Mouse (Mus musculus) liver, postnatal 0 days (tissue): ENCODE data around the gene Cox10. TPM values are rescaled to one million over a fixed set of nuclear protein-coding genes. Genes with fewer than 3 reads are reported as not detected.
"Not testable (repeated sequence)": the region's sequence is repeated elsewhere in the genome, so short reads cannot be mapped to it uniquely, and the experiment has no call there.

Experiments used
- ATAC-seq: fragments of 200-750 bp; cut with Nextera tagmentation; 2 replicates; pipeline ENCODE4 v1.8.0; 2017; ENCODE audit warnings: mild to moderate bottlenecking, moderate library complexity
- DNase-seq: peaks from one replicate; pipeline ENCODE4 v3.0.0-alpha.2; 2016
- H3K27ac ChIP-seq: fragments of 300-500 bp; sonication (generic); 2 replicates; pipeline ENCODE4 v1.5.1; 2014; ENCODE audit warnings: antibody characterized with exemption, moderate library complexity, mild to moderate bottlenecking, low read depth
- H3K27me3 ChIP-seq: fragments of 300-500 bp; sonication (generic); 2 replicates; pipeline ENCODE4 v1.6.1; 2014; ENCODE audit warnings: low read length, control low read depth, mixed read lengths; ENCODE audit not compliant: insufficient read depth
- H3K36me3 ChIP-seq: fragments of 300-500 bp; sonication (generic); replicated peaks from 2 replicates; pipeline ENCODE4 v1.6.1; 2014; ENCODE audit warnings: mild to moderate bottlenecking, control low read depth, low read length, moderate library complexity, mixed read lengths; ENCODE audit not compliant: insufficient read depth
- H3K4me1 ChIP-seq: fragments of 300-500 bp; sonication (generic); 2 replicates; pipeline ENCODE4 v1.6.1; 2014; ENCODE audit warnings: antibody characterized with exemption, mild to moderate bottlenecking, control low read depth; ENCODE audit not compliant: insufficient read depth
- H3K4me2 ChIP-seq: fragments of 300-500 bp; sonication (generic); 2 replicates; pipeline ENCODE4 v1.6.1; 2014; ENCODE audit warnings: low read depth, mild to moderate bottlenecking, low read length, moderate library complexity, mixed read lengths
- H3K4me3 ChIP-seq: fragments of 300-500 bp; sonication (generic); 2 replicates; pipeline ENCODE4 v1.5.1; 2014; ENCODE audit warnings: low read depth, low read length
- H3K9ac ChIP-seq: fragments of 300-500 bp; sonication (generic); replicated peaks from 2 replicates; pipeline ENCODE4 v1.6.1; 2014; ENCODE audit warnings: mild to moderate bottlenecking, moderate library complexity
- H3K9me3 ChIP-seq: fragments of 300-500 bp; sonication (generic); 2 replicates; pipeline ENCODE4 v1.6.1; 2016; ENCODE audit warnings: mild to moderate bottlenecking, control low read depth, low read length, mixed read lengths
- CTCF ChIP-seq: sonication (generic); IDR thresholded peaks from 2 replicates; pipeline ENCODE4 v1.5.1; 2016; ENCODE audit warnings: antibody characterized with exemption, low read depth
- EP300 ChIP-seq: IDR thresholded peaks from 2 replicates; pipeline ENCODE4 v1.6.1; 2016; ENCODE audit warnings: antibody characterized with exemption, low read depth, mild to moderate bottlenecking
- whole genome bisulfite sequencing: fragments of 180-500 bp; shearing (Covaris S2); extraction: QIAGEN DNeasy Blood & Tissue Kit; methylation state at CpG from one replicate; pipeline ENCODE4 v1.1.7; 2014; ENCODE audit not compliant: insufficient replicate concordance; 5-methylcytosine and 5-hydroxymethylcytosine counted together
- polyA plus RNA-seq: library from polyadenylated mRNA; unstranded; fragments of >200 nt; fragmentation: Nextera tagmentation; extraction: Ambion mirVana; gene quantifications from 2 replicates; pipeline ENCODE4 v1.2.1, GENCODE M21; 2015

The Cox10 gene
- 11.0 and 13.1 TPM in 2 replicates for polyA plus RNA-seq

DNA sequence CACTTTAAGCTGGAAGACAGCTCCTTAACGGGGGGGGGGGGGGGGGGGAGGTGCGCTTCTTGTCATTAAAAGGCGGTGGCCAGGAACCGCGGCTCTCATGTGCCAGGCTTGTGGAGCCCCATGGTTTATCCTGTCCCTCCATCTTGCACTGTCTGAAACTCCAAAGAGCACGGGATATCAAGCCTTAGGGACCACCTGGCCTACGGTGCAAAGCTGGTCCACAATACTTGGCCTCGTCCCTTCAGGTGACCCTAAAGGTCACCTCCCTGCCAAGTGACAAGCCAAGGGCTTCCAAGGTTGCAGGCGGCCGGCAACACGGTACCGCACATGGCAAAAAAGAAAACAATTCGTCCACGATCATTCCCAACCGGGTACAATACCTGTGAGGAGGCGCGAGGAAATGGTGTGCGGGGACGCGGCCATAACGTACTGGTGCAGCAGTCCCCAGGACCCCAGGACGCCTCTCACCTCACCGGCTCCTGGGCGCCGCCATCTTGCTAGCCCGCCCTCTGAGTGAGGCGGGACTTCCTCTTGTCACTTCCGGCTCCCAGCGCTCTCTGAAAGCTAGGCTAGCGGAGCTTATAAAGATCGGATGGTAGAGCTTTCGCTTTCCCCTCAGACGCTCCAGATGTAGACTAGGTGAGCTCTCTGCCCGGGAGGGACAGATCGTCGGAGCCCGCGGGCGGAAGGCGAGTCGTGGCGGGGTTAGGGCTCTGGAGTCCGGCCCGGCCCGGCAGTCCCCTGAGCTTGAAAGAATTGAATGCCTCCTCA, at the start of gene Cox10:
Gene Cox10 (minus strand): TSS at position 513 of the 771 bp plus-strand sequence.
- Histone ChIP-seq H3K27ac (peak within 1 kb of the TSS; percentile 97), H3K4me2 (peak within 1 kb of the TSS; percentile 93), H3K9ac (peak within 1 kb of the TSS; percentile 77), H3K4me1 (peaks cover 9% of the 10 kb centered on the region), H3K27me3 (no peaks in the 10 kb centered on the region), H3K36me3 (no peaks in the 10 kb centered on the region; the same call in 1 of the 2 replicates), H3K4me3 (peak within 1 kb of the TSS; percentile 93), H3K9me3 (no peaks in the 10 kb centered on the region)
- TF ChIP-seq CTCF = no peak
- TF ChIP-seq EP300 = no peak
- peak; percentile 89 for DNase-seq
- ATAC-seq = peak; percentile 97
- whole genome bisulfite sequencing = under 1% methylated on average over 45 of the region's 45 CpGs

- TF ChIP-seq CTCF = no peak
- TF ChIP-seq EP300 = no peak
- H3K36me3 ChIP-seq = no peaks in the 10 kb centered on the region
- no peaks in the 10 kb centered on the region for H3K9me3 ChIP-seq
- no peak overlapping the region for H3K27ac ChIP-seq
- no peak overlapping the region for H3K9ac ChIP-seq
- H3K27me3 ChIP-seq = no peaks in the 10 kb centered on the region
- H3K4me2 ChIP-seq = no peak overlapping the region
- H3K4me1 ChIP-seq = no peaks in the 10 kb centered on the region
- H3K4me3 ChIP-seq = no peak overlapping the region
- WGBS = 58% methylated on average over 9 of the region's 9 CpGs
- no peak for ATAC-seq
- no peak for DNase-seq
Observed at GRCm38 (mm10) chr11:64128016-64128415, 48.7 kb upstream of the Cox10 start.

DNA sequence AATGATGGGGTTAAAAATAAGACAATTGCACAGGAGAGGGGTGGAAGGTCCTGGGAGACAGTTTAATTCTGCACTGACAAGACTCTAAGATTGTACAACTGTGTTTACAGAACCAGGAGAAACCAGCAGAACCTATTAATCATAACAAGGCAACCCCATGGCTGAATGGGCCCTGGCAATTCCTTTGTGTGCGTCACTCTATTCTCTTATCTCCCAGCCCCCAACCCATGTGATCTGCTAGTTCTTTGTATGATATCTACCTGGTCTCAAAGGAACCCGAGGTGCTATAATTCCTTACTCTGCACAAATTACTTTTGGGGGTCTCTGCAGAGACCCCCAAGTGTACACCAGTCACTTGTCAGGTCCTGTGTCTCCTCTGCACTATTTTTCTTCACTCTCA, 46.2 kb upstream of the Cox10 start:
- Histone ChIP-seq H3K4me2 (no peak overlapping the region), H3K9me3 (no peaks in the 10 kb centered on the region), H3K27me3 (no peaks in the 10 kb centered on the region), H3K9ac (no peak overlapping the region), H3K4me1 (no peaks in the 10 kb centered on the region), H3K4me3 (no peak overlapping the region), H3K27ac (no peak overlapping the region), H3K36me3 (no peaks in the 10 kb centered on the region)
- no peak for DNase-seq
- 68% methylated on average over 2 of the region's 2 CpGs for WGBS
- no peak for TF ChIP-seq CTCF
- no peak for TF ChIP-seq EP300
- ATAC-seq = no peak

GRCm38 (mm10) chr11:64123174-64123573, 43.9 kb upstream of the Cox10 start:
- not testable (repeated sequence) for H3K4me3 ChIP-seq, H3K27me3 ChIP-seq, H3K4me1 ChIP-seq, H3K27ac ChIP-seq, H3K36me3 ChIP-seq, H3K9ac ChIP-seq, H3K9me3 ChIP-seq, ATAC-seq, H3K4me2 ChIP-seq, DNase-seq
- 62% methylated on average over 6 of the region's 6 CpGs for WGBS

GRCm38 (mm10) chr11:64116711-64117110, 37.4 kb upstream of the Cox10 start:
- H3K36me3 ChIP-seq = no peaks in the 10 kb centered on the region

DNA sequence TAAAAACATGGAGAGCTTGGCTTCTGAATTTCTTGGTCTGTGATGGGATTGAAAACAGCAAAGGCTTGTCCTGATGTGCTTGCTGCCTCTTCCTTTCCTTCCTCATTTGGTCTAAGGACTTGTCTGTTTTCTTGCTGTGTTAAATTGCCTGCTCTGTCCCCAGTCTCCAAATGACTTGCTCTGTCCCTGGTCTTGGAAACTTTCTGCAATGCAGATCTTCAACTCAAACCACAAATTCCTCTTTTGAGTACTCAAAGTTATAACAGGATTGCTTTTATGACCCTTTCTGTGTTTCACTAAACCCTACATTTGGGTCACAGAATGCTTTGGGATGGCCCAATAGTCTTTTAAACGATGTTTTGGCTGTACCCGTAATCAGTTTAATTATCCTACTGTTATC, 36.6 kb upstream of the Cox10 start:
- no peak overlapping the region for H3K9ac ChIP-seq
- no peak for TF ChIP-seq EP300
- no peak for TF ChIP-seq CTCF

More at GRCm38 (mm10) chr11:64116711-64117110, 37.4 kb upstream of the Cox10 start:
- DNase-seq (no peak), ATAC-seq (no peak)
- no peak overlapping the region for H3K27ac ChIP-seq
- H3K9ac ChIP-seq = no peak overlapping the region
- H3K27me3 ChIP-seq = no peaks in the 10 kb centered on the region
- no peak overlapping the region for H3K4me3 ChIP-seq
- H3K9me3 ChIP-seq = no peaks in the 10 kb centered on the region
- H3K4me1 ChIP-seq = no peaks in the 10 kb centered on the region
- TF ChIP-seq CTCF (no peak), EP300 (no peak)
- no peak overlapping the region for H3K4me2 ChIP-seq
- 70% methylated on average over 4 of the region's 4 CpGs for WGBS

GRCm38 (mm10) chr11:64115101-64115500, 35.8 kb upstream of the Cox10 start:
- no peak overlapping the region for H3K4me3 ChIP-seq
- no peak overlapping the region for H3K4me2 ChIP-seq
- H3K36me3 ChIP-seq = no peaks in the 10 kb centered on the region
- no peaks in the 10 kb centered on the region for H3K27me3 ChIP-seq
- TF ChIP-seq CTCF = no peak
- TF ChIP-seq EP300 = no peak
- ATAC-seq (no peak), DNase-seq (no peak)
- no peak overlapping the region for H3K27ac ChIP-seq
- no peaks in the 10 kb centered on the region for H3K4me1 ChIP-seq
- no peak overlapping the region for H3K9ac ChIP-seq
- WGBS = 60% methylated on average over 9 of the region's 9 CpGs
- H3K9me3 ChIP-seq = no peaks in the 10 kb centered on the region

More for the DNA sequence above, 36.6 kb upstream of the Cox10 start:
- 63% methylated on average over 2 of the region's 2 CpGs for WGBS
- ATAC-seq (no peak), DNase-seq (no peak)
- Histone ChIP-seq H3K36me3 (no peaks in the 10 kb centered on the region), H3K9me3 (no peaks in the 10 kb centered on the region), H3K27ac (no peak overlapping the region), H3K4me1 (no peaks in the 10 kb centered on the region), H3K27me3 (no peaks in the 10 kb centered on the region), H3K4me3 (no peak overlapping the region), H3K4me2 (no peak overlapping the region)
